Mouse (Mus musculus): ENCODE results near the gene Rassf5.

- TF ChIP-seq POLR2A (IDR thresholded peaks at IDR 0.05; ENCODE audit: borderline replicate concordance, insufficient read depth, low read length) (no peak), CTCF (IDR thresholded peaks at IDR 0.05; ENCODE audit: borderline replicate concordance, insufficient read depth, low read depth, low read length) (no peak)
Measured at GRCm38 (mm10) chr1:131293922-131294250, 48.8 kb upstream of the Rassf5 start.

All from cerebellum, adult 2 months (tissue).